Mouse (Mus musculus): ENCODE results near the gene R3hcc1l. TPM values are rescaled to one million over a fixed set of nuclear protein-coding genes. Genes with fewer than 3 reads are reported as not detected.
A peak's percentile ranks its signal among the peaks of the same experiment; 100 is the strongest.

Gene R3hcc1l
- total and polyA plus RNA-seq, 3 experiments, result 2.7 to 28.7 (median 28.2) TPM

DNA sequence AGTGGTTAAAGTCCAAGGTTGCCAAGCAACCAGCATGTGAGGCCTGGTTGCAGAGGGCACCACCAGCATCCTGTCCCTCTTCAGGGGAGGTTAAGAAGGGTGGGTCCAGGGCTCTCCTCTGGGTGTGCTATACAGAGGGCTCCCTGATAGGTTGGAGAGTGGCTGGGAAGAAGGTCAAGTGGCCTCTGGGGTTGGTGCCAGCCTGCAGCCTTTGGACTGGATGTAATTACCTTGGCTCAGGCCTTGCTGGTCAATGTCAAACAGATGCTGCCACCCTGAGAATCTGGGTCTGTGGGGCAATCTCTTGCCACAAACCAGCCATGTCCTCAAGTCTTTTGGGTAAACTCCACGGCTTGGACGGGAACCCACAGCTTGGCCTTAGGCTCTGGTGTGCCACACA, 82.9 kb downstream of the R3hcc1l start:
- H3K27me3 ChIP-seq (ENCODE audit: control insufficient read depth, insufficient read depth, low read length), result no peaks in the 10 kb centered on the region
- H3K9ac ChIP-seq (ENCODE audit: low read depth, low read length), result no peak overlapping the region
- H3K79me2 ChIP-seq (replicated peaks; ENCODE audit: control insufficient read depth, insufficient read depth, low read length), result no peaks in the 10 kb centered on the region
- WGBS, result 84% methylated on average over 2 of the region's 2 CpGs
- H3K4me1 ChIP-seq (ENCODE audit: control insufficient read depth, insufficient read depth, low read length), result no peaks in the 10 kb centered on the region
- H3K36me3 ChIP-seq (ENCODE audit: control insufficient read depth, insufficient read depth, low read length), result no peaks in the 10 kb centered on the region
- no peak overlapping the region for H3K4me3 ChIP-seq
- no peak for TF ChIP-seq CTCF (IDR thresholded peaks at IDR 0.05)
- peak in 1 of 2 experiments; percentile 31 for DNase-seq
- intact Hi-C loops (cut with DNase I), result no loop called here
- H3K27ac ChIP-seq, result no peak overlapping the region

DNA sequence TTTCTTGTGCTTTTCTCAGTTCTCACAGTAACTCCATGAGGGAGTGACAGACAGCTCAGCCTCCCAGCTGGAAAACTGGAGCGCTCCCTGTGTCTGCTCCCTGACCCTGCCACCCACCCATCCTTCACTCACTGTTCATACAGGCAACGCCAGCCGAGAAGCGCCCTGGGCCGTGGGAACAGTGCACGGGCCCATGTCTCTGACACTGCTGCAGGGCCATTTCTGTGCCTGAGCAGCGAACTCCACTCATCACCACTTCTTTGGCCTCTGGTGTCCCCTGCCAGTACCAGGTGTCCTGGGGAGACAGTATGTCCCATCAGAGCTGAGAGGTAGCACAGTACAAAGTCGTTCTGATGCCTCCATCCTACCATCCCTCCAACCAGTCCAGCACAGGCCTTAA, 83.5 kb downstream of the R3hcc1l start:
- H3K79me2 ChIP-seq (replicated peaks; ENCODE audit: control insufficient read depth, insufficient read depth, low read length), result no peaks in the 10 kb centered on the region
- no peaks in the 10 kb centered on the region for H3K4me1 ChIP-seq (ENCODE audit: control insufficient read depth, insufficient read depth, low read length)
- H3K4me3 ChIP-seq, result no peak overlapping the region
- H3K9ac ChIP-seq (ENCODE audit: low read depth, low read length), result no peak overlapping the region
- 87% methylated on average over 8 of the region's 8 CpGs for WGBS
- no peak for DNase-seq
- no peaks in the 10 kb centered on the region for H3K36me3 ChIP-seq (ENCODE audit: control insufficient read depth, insufficient read depth, low read length)
- intact Hi-C loops (cut with DNase I), result no loop called here
- H3K27ac ChIP-seq, result no peak overlapping the region
- H3K27me3 ChIP-seq (ENCODE audit: control insufficient read depth, insufficient read depth, low read length), result no peaks in the 10 kb centered on the region
- no peak for TF ChIP-seq CTCF (IDR thresholded peaks at IDR 0.05)
- no peak for TF ChIP-seq POLR2A (IDR thresholded peaks at IDR 0.05; ENCODE audit: insufficient read depth, low read depth, low read length)
- no peak for TF ChIP-seq EP300 (IDR thresholded peaks at IDR 0.05; ENCODE audit: insufficient read depth, low read depth, low read length)

DNA sequence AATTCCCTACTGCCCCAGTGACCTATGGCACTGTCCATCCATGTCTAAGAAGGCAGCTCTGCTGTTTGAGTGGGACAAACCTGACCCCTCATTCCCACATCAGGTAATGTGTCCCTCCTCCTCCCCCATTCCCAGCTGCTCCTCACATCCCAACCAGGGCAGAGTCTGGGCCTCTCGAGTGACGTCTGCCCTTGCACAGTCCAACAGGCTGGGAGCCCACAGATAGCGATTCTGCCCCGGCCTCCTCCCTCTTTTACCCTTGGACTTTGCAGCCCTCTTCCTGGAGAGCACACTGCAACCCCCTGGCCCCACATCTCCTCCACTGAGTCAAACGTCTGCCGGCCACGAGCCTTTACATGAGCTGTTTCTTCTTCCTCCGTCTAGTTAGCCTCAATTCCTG, 84.0 kb downstream of the R3hcc1l start:
- Histone ChIP-seq H3K4me1 (ENCODE audit: control insufficient read depth, insufficient read depth, low read length) (no peaks in the 10 kb centered on the region), H3K79me2 (replicated peaks; ENCODE audit: control insufficient read depth, insufficient read depth, low read length) (no peaks in the 10 kb centered on the region)
- 57% methylated on average over 8 of the region's 8 CpGs for WGBS

DNA sequence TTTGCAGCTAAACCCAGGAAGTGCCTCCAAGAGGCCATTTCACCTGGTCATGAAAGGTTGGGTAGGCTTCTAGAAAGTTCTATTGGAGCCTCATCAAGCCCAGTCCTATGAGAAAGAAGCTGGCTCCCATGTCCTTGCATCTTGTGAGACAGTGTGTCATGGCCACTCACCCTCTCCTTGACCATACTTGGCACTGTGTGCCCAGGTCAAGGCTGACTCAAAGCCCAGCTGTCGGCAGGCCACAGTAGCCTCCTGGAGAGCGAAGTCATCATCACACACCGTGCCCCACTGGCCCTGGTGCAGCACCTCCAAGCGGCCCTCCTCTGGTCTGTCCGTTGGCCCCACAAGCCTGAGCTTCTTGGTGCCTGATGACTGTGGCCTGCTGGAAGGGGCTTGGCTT, 89.5 kb downstream of the R3hcc1l start:
- Histone ChIP-seq H3K4me3 (no peak overlapping the region), H3K9ac (ENCODE audit: low read depth, low read length) (no peak overlapping the region), H3K4me1 (ENCODE audit: control insufficient read depth, insufficient read depth, low read length) (peaks cover under 1% of the 10 kb centered on the region; the same call in 1 of the 2 replicates), H3K79me2 (replicated peaks; ENCODE audit: control insufficient read depth, insufficient read depth, low read length) (no peaks in the 10 kb centered on the region), H3K36me3 (ENCODE audit: control insufficient read depth, insufficient read depth, low read length) (no peaks in the 10 kb centered on the region), H3K27ac (no peak overlapping the region), H3K27me3 (ENCODE audit: control insufficient read depth, insufficient read depth, low read length) (no peaks in the 10 kb centered on the region)
- TF ChIP-seq EP300 (IDR thresholded peaks at IDR 0.05; ENCODE audit: insufficient read depth, low read depth, low read length), result no peak
- TF ChIP-seq CTCF (IDR thresholded peaks at IDR 0.05), result no peak
- TF ChIP-seq POLR2A (IDR thresholded peaks at IDR 0.05; ENCODE audit: insufficient read depth, low read depth, low read length), result no peak
- 94% methylated on average over 5 of the region's 5 CpGs for WGBS
- no peak for DNase-seq
- intact Hi-C loops (cut with DNase I), result no loop called here

More for the DNA sequence above, 84.0 kb downstream of the R3hcc1l start:
- no peaks in the 10 kb centered on the region for H3K36me3 ChIP-seq (ENCODE audit: control insufficient read depth, insufficient read depth, low read length)
- no peak for DNase-seq
- H3K27ac ChIP-seq, result no peak overlapping the region
- H3K27me3 ChIP-seq (ENCODE audit: control insufficient read depth, insufficient read depth, low read length), result no peaks in the 10 kb centered on the region
- no peak for TF ChIP-seq POLR2A (IDR thresholded peaks at IDR 0.05; ENCODE audit: insufficient read depth, low read depth, low read length)
- TF ChIP-seq EP300 (IDR thresholded peaks at IDR 0.05; ENCODE audit: insufficient read depth, low read depth, low read length), result no peak
- no peak for TF ChIP-seq CTCF (IDR thresholded peaks at IDR 0.05)
- no peak overlapping the region for H3K9ac ChIP-seq (ENCODE audit: low read depth, low read length)
- no peak overlapping the region for H3K4me3 ChIP-seq
- intact Hi-C loops (cut with DNase I), result no loop called here

DNA sequence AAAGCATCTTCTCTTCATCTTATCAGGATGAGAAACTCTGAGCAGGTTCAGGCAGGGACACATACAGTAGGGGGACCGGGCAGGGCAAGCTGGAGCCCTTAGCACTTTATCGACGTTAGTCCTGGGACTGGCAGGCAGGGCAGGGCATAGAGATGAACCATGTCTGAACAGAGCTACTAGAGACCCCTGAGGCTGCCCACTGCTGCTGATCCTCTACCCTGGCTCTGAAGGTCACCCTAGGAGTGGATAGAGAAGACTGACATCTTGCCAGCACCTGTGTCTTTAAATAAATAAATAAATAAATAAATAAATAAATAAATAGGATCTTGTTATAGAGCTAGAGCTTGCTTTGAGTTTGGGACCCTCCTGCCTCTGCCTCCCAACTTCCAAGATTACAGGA, 91.2 kb downstream of the R3hcc1l start:
- H3K79me2 ChIP-seq (replicated peaks; ENCODE audit: control insufficient read depth, insufficient read depth, low read length), result no peaks in the 10 kb centered on the region

DNA sequence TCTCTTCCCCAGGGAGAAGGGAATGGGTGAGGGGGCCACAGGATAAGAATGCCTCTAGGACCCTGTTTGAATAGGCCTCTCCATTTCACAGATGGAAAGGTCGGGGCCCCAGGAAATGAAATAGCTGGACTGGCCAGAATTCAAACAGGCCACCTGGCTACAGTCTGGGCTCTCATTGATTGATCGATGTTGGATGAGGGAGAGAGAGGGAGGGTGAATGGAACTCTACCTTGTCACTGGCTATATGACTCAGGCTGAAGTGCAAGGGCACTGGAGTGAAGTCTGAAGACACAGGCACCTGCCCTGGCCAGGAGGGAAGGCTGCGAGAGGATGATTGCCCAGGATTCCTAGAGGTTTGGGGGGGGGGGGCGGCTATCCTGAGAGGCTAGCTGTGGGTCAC, 93.2 kb downstream of the R3hcc1l start:
- H3K27me3 ChIP-seq (ENCODE audit: control insufficient read depth, insufficient read depth, low read length), result no peaks in the 10 kb centered on the region
- WGBS, result 90% methylated on average over 4 of the region's 4 CpGs
- H3K36me3 ChIP-seq (ENCODE audit: control insufficient read depth, insufficient read depth, low read length), result no peaks in the 10 kb centered on the region
- peaks cover 8% of the 10 kb centered on the region for H3K4me1 ChIP-seq (ENCODE audit: control insufficient read depth, insufficient read depth, low read length)
- H3K4me3 ChIP-seq, result no peak overlapping the region
- H3K79me2 ChIP-seq (replicated peaks; ENCODE audit: control insufficient read depth, insufficient read depth, low read length), result no peaks in the 10 kb centered on the region
- H3K9ac ChIP-seq (ENCODE audit: low read depth, low read length), result no peak overlapping the region
- no peak for DNase-seq
- intact Hi-C loops (cut with DNase I), result no loop called here
- TF ChIP-seq CTCF (IDR thresholded peaks at IDR 0.05) (no peak), EP300 (IDR thresholded peaks at IDR 0.05; ENCODE audit: insufficient read depth, low read depth, low read length) (no peak), POLR2A (IDR thresholded peaks at IDR 0.05; ENCODE audit: insufficient read depth, low read depth, low read length) (no peak)
- no peak overlapping the region for H3K27ac ChIP-seq

More for the DNA sequence above, 91.2 kb downstream of the R3hcc1l start:
- no peak overlapping the region for H3K27ac ChIP-seq
- DNase-seq, result no peak
- 95% methylated on average over 3 of the region's 3 CpGs for whole genome bisulfite sequencing
- H3K4me3 ChIP-seq, result no peak overlapping the region
- peaks cover 8% of the 10 kb centered on the region for H3K4me1 ChIP-seq (ENCODE audit: control insufficient read depth, insufficient read depth, low read length)
- TF ChIP-seq POLR2A (IDR thresholded peaks at IDR 0.05; ENCODE audit: insufficient read depth, low read depth, low read length), result no peak
- TF ChIP-seq CTCF (IDR thresholded peaks at IDR 0.05), result no peak
- TF ChIP-seq EP300 (IDR thresholded peaks at IDR 0.05; ENCODE audit: insufficient read depth, low read depth, low read length), result no peak
- H3K36me3 ChIP-seq (ENCODE audit: control insufficient read depth, insufficient read depth, low read length), result no peaks in the 10 kb centered on the region
- H3K9ac ChIP-seq (ENCODE audit: low read depth, low read length), result no peak overlapping the region
- intact Hi-C loops (cut with DNase I), result no loop called here
- no peaks in the 10 kb centered on the region for H3K27me3 ChIP-seq (ENCODE audit: control insufficient read depth, insufficient read depth, low read length)

Measured in heart, adult 2 months (tissue).